Mouse (Mus musculus) layer of hippocampus, adult 9-10 months (tissue): ENCODE measurements around the gene Braf.

ENCODE experiments used
- DNase-seq: peaks from one replicate; pipeline ENCODE4 v3.0.0; 2022; ENCODE audit warnings: low spot score

Gene Braf

GRCm38 (mm10) chr6:39556900-39557659 is 168.2 kb downstream of the Braf start:
- no peak for DNase-seq

GRCm38 (mm10) chr6:39555648-39555945 is 169.7 kb downstream of the Braf start:
- DNase-seq: no peak

- no peak for DNase-seq
Measured at GRCm38 (mm10) chr6:39554888-39555647, 170.2 kb downstream of the Braf start.
